Mouse (Mus musculus) intestine, postnatal 0 days (tissue): ENCODE data around the gene H60b. TPM values are rescaled to one million over a fixed set of nuclear protein-coding genes. Genes with fewer than 3 reads are reported as not detected.
"Not testable (repeated sequence)": the region's sequence is repeated elsewhere in the genome, so short reads cannot be mapped to it uniquely, and the experiment has no call there.

ENCODE experiments used
- ATAC-seq: fragments of 200-750 bp; cut with Nextera tagmentation; 2 replicates; pipeline ENCODE4 v1.8.0; 2017; ENCODE audit warnings: mild to moderate bottlenecking, moderate TSS enrichment, moderate library complexity
- H3K27ac ChIP-seq: fragments of 300-500 bp; sonication (generic); 2 replicates; pipeline ENCODE4 v1.5.1; 2014; ENCODE audit warnings: mild to moderate bottlenecking, low read depth, low read length, moderate library complexity
- H3K27me3 ChIP-seq: fragments of 300-500 bp; sonication (generic); replicated peaks from 2 replicates; pipeline ENCODE4 v1.6.1; 2014; ENCODE audit warnings: low read length, mixed read lengths; ENCODE audit not compliant: control insufficient read depth, insufficient read depth
- H3K36me3 ChIP-seq: fragments of 300-500 bp; sonication (generic); 2 replicates; pipeline ENCODE4 v1.6.1; 2014; ENCODE audit warnings: mild to moderate bottlenecking, moderate library complexity; ENCODE audit not compliant: control insufficient read depth, insufficient read depth
- H3K4me1 ChIP-seq: fragments of 300-500 bp; sonication (generic); replicated peaks from 2 replicates; pipeline ENCODE4 v1.6.1; 2014; ENCODE audit warnings: antibody characterized with exemption, low read length, mixed read lengths; ENCODE audit not compliant: control insufficient read depth, insufficient read depth
- H3K4me2 ChIP-seq: fragments of 300-500 bp; sonication (generic); replicated peaks from 2 replicates; pipeline ENCODE4 v1.6.1; 2014; ENCODE audit warnings: low read depth, mild to moderate bottlenecking, moderate library complexity
- H3K4me3 ChIP-seq: fragments of 300-500 bp; sonication (generic); 2 replicates; pipeline ENCODE4 v1.5.1; 2014; ENCODE audit warnings: low read depth, low read length
- H3K9ac ChIP-seq: fragments of 300-500 bp; sonication (generic); 2 replicates; pipeline ENCODE4 v1.6.1; 2014; ENCODE audit warnings: mild to moderate bottlenecking, low read depth, low read length
- H3K9me3 ChIP-seq: fragments of 300-500 bp; sonication (generic); 2 replicates; pipeline ENCODE4 v1.6.1; 2016; ENCODE audit warnings: mixed run types; ENCODE audit not compliant: control insufficient read depth
- WGBS: fragments of 180-500 bp; shearing (Covaris S2); extraction: QIAGEN DNeasy Blood & Tissue Kit; methylation state at CpG from one replicate; pipeline ENCODE4 v1.1.7; 2014; 5-methylcytosine and 5-hydroxymethylcytosine counted together
- polyA plus RNA-seq: library from polyadenylated mRNA; unstranded; fragments of >200 nt; fragmentation: Nextera tagmentation; extraction: Ambion mirVana; gene quantifications from 2 replicates; pipeline ENCODE4 v1.2.1, GENCODE M21; 2015

The H60b gene
- polyA plus RNA-seq, 1 experiment from 2014 or later, result 0.50 TPM

DNA sequence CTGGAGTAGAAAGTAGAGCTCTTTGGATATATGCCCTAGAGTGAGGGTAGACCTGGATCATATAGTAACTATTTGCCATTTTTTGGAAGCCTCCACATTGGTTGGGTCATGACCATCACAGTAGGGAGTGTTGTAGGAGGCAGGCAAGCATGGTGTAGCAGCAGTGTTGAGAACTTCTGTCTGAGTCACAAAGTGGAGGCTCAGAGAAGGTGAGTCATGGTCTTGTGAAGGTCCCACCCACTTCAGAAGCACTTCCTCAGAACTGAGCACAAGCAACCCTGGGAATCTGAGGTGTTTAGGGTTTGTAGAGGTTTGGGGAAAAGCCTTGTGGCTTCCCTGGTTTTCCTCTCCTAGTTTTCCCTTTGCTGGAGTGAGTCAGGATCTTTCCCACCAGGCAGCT, 10.7 kb downstream of the H60b start:
- not testable (repeated sequence) for H3K27ac ChIP-seq, H3K9ac ChIP-seq, ATAC-seq

DNA sequence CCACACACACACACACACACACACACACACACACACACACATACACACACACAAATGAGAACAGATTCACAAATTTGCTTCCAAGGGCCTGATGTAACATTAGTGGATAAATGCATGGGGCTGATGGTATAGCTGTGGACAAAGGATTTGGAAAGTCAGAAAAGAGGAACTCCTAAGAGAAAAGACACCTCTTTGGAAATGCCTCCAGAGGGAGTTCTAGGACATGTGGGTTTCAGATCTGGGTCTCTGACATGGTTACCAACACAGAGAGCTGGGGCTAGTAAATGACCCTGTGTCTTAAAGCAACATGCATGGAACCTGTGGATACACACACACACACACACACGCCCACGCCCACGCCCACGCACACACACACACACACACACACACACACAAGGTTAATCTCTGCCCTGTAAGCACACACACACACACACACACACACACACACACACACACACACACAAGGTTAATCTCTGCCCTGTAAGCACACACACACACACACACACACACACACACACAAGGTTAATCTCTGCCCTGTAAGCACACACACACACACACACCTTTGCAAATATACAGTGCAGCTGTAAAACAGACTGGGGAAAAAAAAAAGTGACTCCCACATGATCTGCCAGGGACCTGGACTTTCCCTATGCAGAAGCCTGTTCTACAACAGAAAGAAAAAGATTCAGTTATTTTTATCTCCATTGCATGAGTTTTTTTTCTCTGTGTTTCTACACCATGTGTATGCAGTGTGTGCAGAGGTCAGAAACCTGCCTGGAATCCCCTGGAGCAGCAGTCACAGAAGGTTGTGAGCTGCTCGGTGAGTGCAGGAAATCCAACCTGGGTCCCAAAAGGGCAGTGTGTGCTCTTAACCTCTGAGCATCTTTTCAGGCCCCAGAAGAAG, 14.3 kb downstream of the H60b start:
- not testable (repeated sequence) for H3K4me1 ChIP-seq, H3K36me3 ChIP-seq, H3K9me3 ChIP-seq, H3K27ac ChIP-seq, H3K27me3 ChIP-seq, H3K9ac ChIP-seq, H3K4me3 ChIP-seq
- WGBS, result 60% methylated on average over 4 of the region's 5 CpGs
- peak; percentile 25; the same call in 1 of the 2 replicates for ATAC-seq
- peak overlapping the region; percentile 40; the same call in 1 of the 2 replicates for H3K4me2 ChIP-seq

More for the DNA sequence above, 10.7 kb downstream of the H60b start:
- not testable (repeated sequence) for H3K4me3 ChIP-seq, H3K4me1 ChIP-seq, H3K27me3 ChIP-seq, H3K36me3 ChIP-seq, H3K4me2 ChIP-seq, H3K9me3 ChIP-seq

GRCm38 (mm10) chr10:22173335-22174189, 15.2 kb downstream of the H60b start:
- ATAC-seq, H3K4me3 ChIP-seq, H3K4me1 ChIP-seq, H3K9me3 ChIP-seq, H3K9ac ChIP-seq, H3K36me3 ChIP-seq, H3K27me3 ChIP-seq, H3K27ac ChIP-seq: not testable (repeated sequence)
- 24% methylated on average over 11 of the region's 17 CpGs for WGBS
- H3K4me2 ChIP-seq, result peak overlapping the region; percentile 40; the same call in 1 of the 2 replicates

DNA sequence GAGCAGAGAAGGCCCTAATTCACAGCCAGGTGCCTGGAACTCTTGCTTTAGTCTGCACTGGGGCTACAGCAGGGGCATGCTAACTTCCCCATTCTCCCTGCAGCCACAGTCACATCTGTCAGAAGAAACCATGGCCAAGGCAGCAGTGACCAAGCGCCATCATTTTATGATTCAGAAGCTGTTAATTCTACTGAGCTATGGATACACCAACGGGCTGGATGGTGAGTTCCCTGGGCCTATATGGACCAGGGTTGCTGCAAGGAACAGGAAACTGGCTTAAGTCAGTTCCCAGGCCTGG, 15.8 kb downstream of the H60b start:
- not testable (repeated sequence) for H3K9me3 ChIP-seq, H3K27ac ChIP-seq, H3K4me3 ChIP-seq, H3K27me3 ChIP-seq, H3K4me1 ChIP-seq, ATAC-seq, H3K9ac ChIP-seq, H3K4me2 ChIP-seq, H3K36me3 ChIP-seq
- 79% methylated on average over 2 of the region's 2 CpGs for WGBS

- H3K36me3 ChIP-seq, H3K4me3 ChIP-seq, ATAC-seq, H3K4me1 ChIP-seq, H3K9ac ChIP-seq, H3K4me2 ChIP-seq, H3K27me3 ChIP-seq, H3K9me3 ChIP-seq, H3K27ac ChIP-seq: not testable (repeated sequence)
- 73% methylated on average over 2 of the region's 2 CpGs for WGBS
Observed at GRCm38 (mm10) chr10:22176515-22176914, 18.1 kb downstream of the H60b start.

DNA sequence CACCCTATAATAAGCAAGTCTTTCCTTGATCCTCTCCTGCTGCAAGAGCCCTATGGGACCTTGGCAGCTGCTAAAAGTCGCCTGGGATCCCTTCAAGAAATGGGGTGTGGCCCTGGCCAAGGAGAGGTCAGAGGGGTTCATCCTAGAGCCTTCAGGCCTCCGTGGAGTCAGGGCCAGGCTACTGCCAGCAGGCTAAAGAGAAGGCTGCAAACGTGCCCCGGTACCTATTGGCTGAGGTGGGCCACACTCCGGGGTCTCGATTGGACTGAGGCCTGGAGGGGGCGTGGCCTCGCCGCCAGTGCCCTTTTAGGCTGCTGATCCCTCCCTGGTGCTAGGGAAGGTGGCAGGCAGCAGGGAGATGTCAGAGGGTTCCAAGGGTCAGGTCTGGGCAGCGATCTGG, 32.6 kb downstream of the H60b start:
- H3K4me2 ChIP-seq, H3K9ac ChIP-seq, H3K9me3 ChIP-seq, H3K4me3 ChIP-seq, H3K4me1 ChIP-seq, H3K27ac ChIP-seq, H3K36me3 ChIP-seq, H3K27me3 ChIP-seq, ATAC-seq: not testable (repeated sequence)
- 5% methylated on average over 6 of the region's 10 CpGs for WGBS

DNA sequence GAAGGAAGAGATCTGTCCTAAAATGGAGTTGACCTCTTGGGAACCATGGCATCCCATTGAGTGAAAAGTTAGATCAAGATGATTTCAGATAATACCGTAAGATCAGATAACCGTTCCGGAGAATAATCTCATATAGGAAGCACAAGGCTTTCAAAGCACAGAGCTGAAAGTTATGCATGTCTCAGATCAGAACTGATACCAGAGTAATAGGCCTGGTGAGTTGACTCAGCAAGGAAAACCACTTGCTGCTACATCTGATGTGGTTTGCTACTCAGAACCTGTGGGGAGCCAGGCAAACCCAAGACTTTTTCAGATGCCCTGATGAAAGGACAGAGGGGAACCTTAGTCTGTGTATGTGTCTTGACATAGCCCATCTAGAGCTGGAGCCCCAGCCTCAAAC, 43.0 kb downstream of the H60b start:
- not testable (repeated sequence) for H3K4me3 ChIP-seq, ATAC-seq, H3K4me1 ChIP-seq, H3K4me2 ChIP-seq, H3K9me3 ChIP-seq, H3K9ac ChIP-seq, H3K27ac ChIP-seq, H3K36me3 ChIP-seq, H3K27me3 ChIP-seq
- WGBS, result no CpG with 5 or more reads among the region's 3 CpGs

GRCm38 (mm10) chr10:22202784-22203583, 44.6 kb downstream of the H60b start:
- H3K9me3 ChIP-seq, H3K36me3 ChIP-seq, H3K27ac ChIP-seq, H3K9ac ChIP-seq, H3K27me3 ChIP-seq, H3K4me3 ChIP-seq, H3K4me1 ChIP-seq, H3K4me2 ChIP-seq: not testable (repeated sequence)
- no CpG with 5 or more reads among the region's 2 CpGs for WGBS
- 0 out of 2 replicates have a peak, but pooled peaks have one; percentile 31 for ATAC-seq

GRCm38 (mm10) chr10:22206443-22206842, 48.1 kb downstream of the H60b start:
- H3K4me3 ChIP-seq, H3K4me2 ChIP-seq, H3K36me3 ChIP-seq, H3K27me3 ChIP-seq, H3K9ac ChIP-seq, H3K27ac ChIP-seq, ATAC-seq, H3K9me3 ChIP-seq, H3K4me1 ChIP-seq: not testable (repeated sequence)
- 59% methylated on average over 1 of the region's 1 CpGs for WGBS
